Mouse (Mus musculus) midbrain, embryonic 15.5 days (tissue): ENCODE results near the gene Fbxl8. TPM values are rescaled to one million over a fixed set of nuclear protein-coding genes. Genes with fewer than 3 reads are reported as not detected.
"Not testable (repeated sequence)": the region's sequence is repeated elsewhere in the genome, so short reads cannot be mapped to it uniquely, and the experiment has no call there.

ENCODE experiments used
- ATAC-seq: fragments of 200-750 bp; cut with Nextera tagmentation; replicated peaks from 2 replicates; pipeline ENCODE4 v1.8.0; 2017; ENCODE audit warnings: moderate TSS enrichment
- H3K27ac ChIP-seq: fragments of 300-500 bp; sonication (generic); 2 replicates; pipeline ENCODE4 v1.5.1; 2015; ENCODE audit warnings: mild to moderate bottlenecking, inconsistent platforms
- H3K27me3 ChIP-seq: fragments of 300-500 bp; sonication (generic); replicated peaks from 2 replicates; pipeline ENCODE4 v1.6.1; 2015; ENCODE audit warnings: inconsistent platforms
- H3K36me3 ChIP-seq: fragments of 300-500 bp; sonication (generic); replicated peaks from 2 replicates; pipeline ENCODE4 v1.6.1; 2015; ENCODE audit warnings: inconsistent platforms
- H3K4me1 ChIP-seq: fragments of 300-500 bp; sonication (generic); 2 replicates; pipeline ENCODE4 v1.6.1; 2015; ENCODE audit warnings: inconsistent platforms
- H3K4me2 ChIP-seq: fragments of 300-500 bp; sonication (generic); 2 replicates; pipeline ENCODE4 v1.6.1; 2015; ENCODE audit warnings: inconsistent platforms, mild to moderate bottlenecking, moderate library complexity
- H3K4me3 ChIP-seq: fragments of 300-500 bp; sonication (generic); 2 replicates; pipeline ENCODE4 v1.5.1; 2015; ENCODE audit warnings: mild to moderate bottlenecking, inconsistent platforms
- H3K9ac ChIP-seq: fragments of 300-500 bp; sonication (generic); 2 replicates; pipeline ENCODE4 v1.6.1; 2015; ENCODE audit warnings: mild to moderate bottlenecking, inconsistent platforms
- H3K9me3 ChIP-seq: fragments of 300-500 bp; sonication (generic); 2 replicates; pipeline ENCODE4 v1.6.1; 2016; ENCODE audit warnings: inconsistent platforms
- WGBS: fragments of 180-500 bp; shearing (Covaris S2); methylation state at CpG from one replicate; pipeline ENCODE4 v1.1.7; 2015; ENCODE audit warnings: mixed read lengths; 5-methylcytosine and 5-hydroxymethylcytosine counted together
- polyA plus RNA-seq: library from polyadenylated mRNA; unstranded; fragments of >200 nt; fragmentation: Nextera tagmentation; extraction: Ambion mirVana; gene quantifications from 2 replicates; pipeline ENCODE4 v1.2.1, GENCODE M21; 2015

Gene Fbxl8
- 0.99 and 1.3 TPM in 2 replicates for polyA plus RNA-seq

- WGBS, result under 1% methylated on average over 54 of the region's 54 CpGs
- no peak within 1 kb of the TSS for H3K27ac ChIP-seq
- H3K36me3 ChIP-seq, result no peaks in the 10 kb centered on the region
- H3K4me3 ChIP-seq, result peak within 1 kb of the TSS; percentile 48
- peaks cover 82% of the 10 kb centered on the region for H3K27me3 ChIP-seq
- peak within 1 kb of the TSS; percentile 77 for H3K4me2 ChIP-seq
- H3K9ac ChIP-seq, result peak within 1 kb of the TSS; percentile 41
- no peak for ATAC-seq
- peaks cover 32% of the 10 kb centered on the region for H3K4me1 ChIP-seq
- H3K9me3 ChIP-seq, result no peaks in the 10 kb centered on the region
Observed at GRCm38 (mm10) chr8:105264024-105264982, at the start of gene Fbxl8, which contains the start of gene Tradd. Fbxl8 (plus strand) TSS chr8:105264648. Tradd (minus strand) TSS chr8:105264609.

GRCm38 (mm10) chr8:105217926-105218522 is 46.4 kb upstream of the Fbxl8 start:
- no peak overlapping the region for H3K4me3 ChIP-seq
- H3K4me1 ChIP-seq, result no peaks in the 10 kb centered on the region
- ATAC-seq, result peak; percentile 42; the same call in 1 of the 2 replicates
- no peak overlapping the region for H3K9ac ChIP-seq
- H3K27ac ChIP-seq, result no peak overlapping the region
- 84% methylated on average over 5 of the region's 5 CpGs for WGBS
- H3K36me3 ChIP-seq, result no peaks in the 10 kb centered on the region
- no peak overlapping the region for H3K4me2 ChIP-seq
- no peaks in the 10 kb centered on the region for H3K9me3 ChIP-seq
- H3K27me3 ChIP-seq, result no peaks in the 10 kb centered on the region

GRCm38 (mm10) chr8:105223850-105224249 is 40.6 kb upstream of the Fbxl8 start:
- Histone ChIP-seq H3K4me1 (peaks cover 25% of the 10 kb centered on the region), H3K4me3 (no peak overlapping the region), H3K9me3 (no peaks in the 10 kb centered on the region), H3K4me2 (0 out of 2 replicates have a peak overlapping the region, but pooled peaks have one; percentile 67), H3K36me3 (no peaks in the 10 kb centered on the region), H3K9ac (no peak overlapping the region), H3K27me3 (no peaks in the 10 kb centered on the region), H3K27ac (no peak overlapping the region)
- 81% methylated on average over 7 of the region's 7 CpGs for WGBS
- ATAC-seq, result no peak

- peak within 1 kb of the TSS; percentile 76 for H3K27ac ChIP-seq
- peak within 1 kb of the TSS; percentile 59 for H3K4me3 ChIP-seq
- no peaks in the 10 kb centered on the region for H3K27me3 ChIP-seq
- no peaks in the 10 kb centered on the region for H3K9me3 ChIP-seq
- peak within 1 kb of the TSS; percentile 67 for H3K4me2 ChIP-seq
- WGBS, result 2% methylated on average over 34 of the region's 34 CpGs
- H3K4me1 ChIP-seq, result peaks cover 25% of the 10 kb centered on the region
- peak; percentile 95 for ATAC-seq
- H3K9ac ChIP-seq, result peak within 1 kb of the TSS; percentile 66
- no peaks in the 10 kb centered on the region for H3K36me3 ChIP-seq
Observed at GRCm38 (mm10) chr8:105224413-105225271, 39.8 kb upstream of the Fbxl8 start, which contains the start of gene D230025D16Rik. D230025D16Rik (plus strand) TSS chr8:105225145.

GRCm38 (mm10) chr8:105225272-105225593 is 39.2 kb upstream of the Fbxl8 start:
- ATAC-seq, result no peak
- H3K9me3 ChIP-seq, result no peaks in the 10 kb centered on the region
- peak overlapping the region; percentile 66 for H3K9ac ChIP-seq
- H3K4me2 ChIP-seq, result peak overlapping the region; percentile 67
- peak overlapping the region; percentile 59 for H3K4me3 ChIP-seq
- H3K27ac ChIP-seq, result peak overlapping the region; percentile 76
- no peaks in the 10 kb centered on the region for H3K27me3 ChIP-seq
- no peaks in the 10 kb centered on the region for H3K36me3 ChIP-seq
- 0% methylated on average over 27 of the region's 27 CpGs for WGBS
- peaks cover 25% of the 10 kb centered on the region for H3K4me1 ChIP-seq

- Histone ChIP-seq H3K27ac (no peak overlapping the region), H3K36me3 (no peaks in the 10 kb centered on the region), H3K4me2 (peak overlapping the region; percentile 67), H3K9ac (peak overlapping the region; percentile 66), H3K4me1 (peaks cover 25% of the 10 kb centered on the region), H3K4me3 (peak overlapping the region; percentile 59), H3K9me3 (no peaks in the 10 kb centered on the region), H3K27me3 (no peaks in the 10 kb centered on the region)
- ATAC-seq, result no peak
- 27% methylated on average over 6 of the region's 6 CpGs for WGBS
Observed at GRCm38 (mm10) chr8:105225917-105226316, 38.5 kb upstream of the Fbxl8 start.

GRCm38 (mm10) chr8:105231503-105232320 is 32.7 kb upstream of the Fbxl8 start:
- WGBS, result 86% methylated on average over 12 of the region's 12 CpGs

GRCm38 (mm10) chr8:105232321-105232693 is 32.1 kb upstream of the Fbxl8 start:
- not testable (repeated sequence) for H3K9ac ChIP-seq, H3K27me3 ChIP-seq, H3K4me3 ChIP-seq, H3K27ac ChIP-seq, H3K4me1 ChIP-seq, H3K9me3 ChIP-seq, H3K4me2 ChIP-seq, ATAC-seq
- H3K36me3 ChIP-seq, result 0 out of 2 replicates have a peak, but pooled peaks cover 10% of the 10 kb centered on the region
- 92% methylated on average over 4 of the region's 4 CpGs for WGBS

More at GRCm38 (mm10) chr8:105231503-105232320, 32.7 kb upstream of the Fbxl8 start:
- H3K9ac ChIP-seq, result no peak overlapping the region
- H3K4me1 ChIP-seq, result peaks cover 8% of the 10 kb centered on the region
- 0 out of 2 replicates have a peak, but pooled peaks cover 10% of the 10 kb centered on the region for H3K36me3 ChIP-seq
- H3K27ac ChIP-seq, result no peak overlapping the region
- H3K27me3 ChIP-seq, result no peaks in the 10 kb centered on the region
- no peak overlapping the region for H3K4me3 ChIP-seq
- H3K4me2 ChIP-seq, result no peak overlapping the region
- no peak for ATAC-seq
- no peaks in the 10 kb centered on the region for H3K9me3 ChIP-seq

- Histone ChIP-seq H3K27ac (no peak overlapping the region), H3K4me3 (no peak overlapping the region), H3K9ac (no peak overlapping the region), H3K4me1 (no peaks in the 10 kb centered on the region), H3K27me3 (no peaks in the 10 kb centered on the region), H3K36me3 (0 out of 2 replicates have a peak, but pooled peaks cover 10% of the 10 kb centered on the region), H3K4me2 (no peak overlapping the region), H3K9me3 (no peaks in the 10 kb centered on the region)
- ATAC-seq, result no peak
- WGBS, result 77% methylated on average over 1 of the region's 1 CpGs
Observed at GRCm38 (mm10) chr8:105233126-105233935, 31.1 kb upstream of the Fbxl8 start.

GRCm38 (mm10) chr8:105235206-105235605 is 29.2 kb upstream of the Fbxl8 start:
- WGBS, result 84% methylated on average over 1 of the region's 1 CpGs
- no peaks in the 10 kb centered on the region for H3K27me3 ChIP-seq
- H3K9me3 ChIP-seq, result no peaks in the 10 kb centered on the region
- H3K36me3 ChIP-seq, result peaks cover 16% of the 10 kb centered on the region
- H3K4me1 ChIP-seq, result no peaks in the 10 kb centered on the region
- ATAC-seq, result no peak
- H3K4me3 ChIP-seq, result no peak overlapping the region
- no peak overlapping the region for H3K9ac ChIP-seq
- no peak overlapping the region for H3K27ac ChIP-seq
- no peak overlapping the region for H3K4me2 ChIP-seq
